Mouse (Mus musculus): ENCODE data around the gene Ak5. TPM values are rescaled to one million over a fixed set of nuclear protein-coding genes. Genes with fewer than 3 reads are reported as not detected.

Gene Ak5
- polyA plus RNA-seq, 1 experiment from 2014 or later, result 1.7 TPM

GRCm38 (mm10) chr3:152457308-152458035 lies 210.7 kb downstream of the Ak5 start:
- Histone ChIP-seq H3K36me3 (peaks cover 76% of the 10 kb centered on the region), H3K9ac (no peak overlapping the region)
- 95% methylated on average over 2 of the region's 2 CpGs for WGBS

GRCm38 (mm10) chr3:152453163-152453562 lies 215.0 kb downstream of the Ak5 start:
- H3K27ac ChIP-seq, result no peak overlapping the region
- no peaks in the 10 kb centered on the region for H3K4me1 ChIP-seq
- ATAC-seq (ENCODE audit: insufficient number of reproducible peaks, insufficient read depth, low FRiP score, low TSS enrichment, low read depth), result no peak
- H3K4me3 ChIP-seq, result no peak overlapping the region
- no peaks in the 10 kb centered on the region for H3K9me3 ChIP-seq
- no peak overlapping the region for H3K4me2 ChIP-seq
- H3K9ac ChIP-seq, result no peak overlapping the region
- WGBS, result 87% methylated on average over 2 of the region's 4 CpGs
- no peaks in the 10 kb centered on the region for H3K27me3 ChIP-seq
- peaks cover 78% of the 10 kb centered on the region for H3K36me3 ChIP-seq

More at GRCm38 (mm10) chr3:152457308-152458035, 210.7 kb downstream of the Ak5 start:
- H3K27ac ChIP-seq, result no peak overlapping the region
- H3K4me3 ChIP-seq, result no peak overlapping the region
- no peaks in the 10 kb centered on the region for H3K27me3 ChIP-seq
- 0 out of 2 replicates have a peak, but pooled peaks cover 4% of the 10 kb centered on the region for H3K4me1 ChIP-seq
- no peak for ATAC-seq (ENCODE audit: insufficient number of reproducible peaks, insufficient read depth, low FRiP score, low TSS enrichment, low read depth)
- H3K9me3 ChIP-seq, result no peaks in the 10 kb centered on the region
- H3K4me2 ChIP-seq, result no peak overlapping the region

- Histone ChIP-seq H3K36me3 (peaks cover 27% of the 10 kb centered on the region), H3K9ac (no peak overlapping the region), H3K27ac (no peak overlapping the region), H3K4me3 (no peak overlapping the region), H3K4me1 (no peaks in the 10 kb centered on the region), H3K27me3 (no peaks in the 10 kb centered on the region), H3K9me3 (no peaks in the 10 kb centered on the region), H3K4me2 (no peak overlapping the region)
- ATAC-seq (ENCODE audit: insufficient number of reproducible peaks, insufficient read depth, low FRiP score, low TSS enrichment, low read depth), result no peak
- WGBS, result 88% methylated on average over 1 of the region's 1 CpGs
Observed at GRCm38 (mm10) chr3:152446966-152447365, 221.2 kb downstream of the Ak5 start.

GRCm38 (mm10) chr3:152444114-152444513 lies 224.0 kb downstream of the Ak5 start:
- no peaks in the 10 kb centered on the region for H3K4me1 ChIP-seq
- no peak overlapping the region for H3K27ac ChIP-seq
- H3K9me3 ChIP-seq, result no peaks in the 10 kb centered on the region
- no peak overlapping the region for H3K4me2 ChIP-seq
- no peaks in the 10 kb centered on the region for H3K27me3 ChIP-seq
- H3K36me3 ChIP-seq, result peaks cover 15% of the 10 kb centered on the region; the same call in 1 of the 2 replicates
- no peak overlapping the region for H3K4me3 ChIP-seq
- ATAC-seq (ENCODE audit: insufficient number of reproducible peaks, insufficient read depth, low FRiP score, low TSS enrichment, low read depth), result no peak
- no peak overlapping the region for H3K9ac ChIP-seq
- 89% methylated on average over 3 of the region's 3 CpGs for WGBS

- Histone ChIP-seq H3K27ac (no peak overlapping the region), H3K27me3 (no peaks in the 10 kb centered on the region), H3K9ac (no peak overlapping the region), H3K4me1 (no peaks in the 10 kb centered on the region), H3K4me2 (no peak overlapping the region), H3K36me3 (peaks cover 19% of the 10 kb centered on the region; the same call in 1 of the 2 replicates), H3K4me3 (no peak overlapping the region), H3K9me3 (no peaks in the 10 kb centered on the region)
- whole genome bisulfite sequencing, result 93% methylated on average over 4 of the region's 4 CpGs
- no peak for ATAC-seq (ENCODE audit: insufficient number of reproducible peaks, insufficient read depth, low FRiP score, low TSS enrichment, low read depth)
Observed at GRCm38 (mm10) chr3:152442795-152443194, 225.4 kb downstream of the Ak5 start.

- WGBS, result 94% methylated on average over 7 of the region's 7 CpGs
- no peak for ATAC-seq (ENCODE audit: insufficient number of reproducible peaks, insufficient read depth, low FRiP score, low TSS enrichment, low read depth)
Observed at GRCm38 (mm10) chr3:152438068-152438467, 230.1 kb downstream of the Ak5 start.

GRCm38 (mm10) chr3:152435590-152435989 lies 232.6 kb downstream of the Ak5 start:
- peaks cover 34% of the 10 kb centered on the region for H3K36me3 ChIP-seq
- H3K27me3 ChIP-seq, result no peaks in the 10 kb centered on the region
- no peak for ATAC-seq (ENCODE audit: insufficient number of reproducible peaks, insufficient read depth, low FRiP score, low TSS enrichment, low read depth)

More at GRCm38 (mm10) chr3:152438068-152438467, 230.1 kb downstream of the Ak5 start:
- no peaks in the 10 kb centered on the region for H3K27me3 ChIP-seq
- no peak overlapping the region for H3K4me3 ChIP-seq
- H3K9ac ChIP-seq, result no peak overlapping the region
- H3K4me1 ChIP-seq, result no peaks in the 10 kb centered on the region
- no peak overlapping the region for H3K4me2 ChIP-seq
- H3K27ac ChIP-seq, result no peak overlapping the region
- no peaks in the 10 kb centered on the region for H3K9me3 ChIP-seq
- peaks cover 32% of the 10 kb centered on the region for H3K36me3 ChIP-seq

GRCm38 (mm10) chr3:152432677-152433076 lies 235.5 kb downstream of the Ak5 start:
- no peak overlapping the region for H3K4me2 ChIP-seq
- 96% methylated on average over 7 of the region's 7 CpGs for WGBS
- no peaks in the 10 kb centered on the region for H3K9me3 ChIP-seq
- H3K27ac ChIP-seq, result no peak overlapping the region
- H3K27me3 ChIP-seq, result no peaks in the 10 kb centered on the region
- H3K4me3 ChIP-seq, result no peak overlapping the region
- no peak for ATAC-seq (ENCODE audit: insufficient number of reproducible peaks, insufficient read depth, low FRiP score, low TSS enrichment, low read depth)
- H3K4me1 ChIP-seq, result no peaks in the 10 kb centered on the region
- no peak overlapping the region for H3K9ac ChIP-seq
- H3K36me3 ChIP-seq, result peaks cover 36% of the 10 kb centered on the region

More at GRCm38 (mm10) chr3:152435590-152435989, 232.6 kb downstream of the Ak5 start:
- H3K4me3 ChIP-seq, result no peak overlapping the region
- no peak overlapping the region for H3K27ac ChIP-seq
- no peaks in the 10 kb centered on the region for H3K4me1 ChIP-seq
- H3K9me3 ChIP-seq, result no peaks in the 10 kb centered on the region
- H3K4me2 ChIP-seq, result no peak overlapping the region
- H3K9ac ChIP-seq, result no peak overlapping the region

GRCm38 (mm10) chr3:152428925-152429324 lies 239.2 kb downstream of the Ak5 start:
- H3K36me3 ChIP-seq, result peaks cover 36% of the 10 kb centered on the region
- H3K9ac ChIP-seq, result no peak overlapping the region
- ATAC-seq (ENCODE audit: insufficient number of reproducible peaks, insufficient read depth, low FRiP score, low TSS enrichment, low read depth), result no peak
- H3K27me3 ChIP-seq, result no peaks in the 10 kb centered on the region
- H3K4me3 ChIP-seq, result no peak overlapping the region
- WGBS, result 93% methylated on average over 8 of the region's 8 CpGs
- no peak overlapping the region for H3K27ac ChIP-seq
- H3K9me3 ChIP-seq, result no peaks in the 10 kb centered on the region
- H3K4me1 ChIP-seq, result no peaks in the 10 kb centered on the region
- no peak overlapping the region for H3K4me2 ChIP-seq

Other genes starting within 250 kb of the Ak5 start
- gene Pigk, start 45.7 kb upstream of the Ak5 start, polyA plus RNA-seq (2015; fragmentation: Nextera tagmentation; extraction: Ambion mirVana), result 52.4 and 58.3 TPM in 2 replicates